Mouse (Mus musculus) Muller cell, postnatal 12 days (primary cell): ENCODE results near the gene Nt5c2.

Experiments used
- DNase-seq: peaks from one replicate; pipeline ENCODE4 v3.0.0-alpha.2; 2015; ENCODE audit errors: inconsistent ontology term

Nt5c2 gene

DNA sequence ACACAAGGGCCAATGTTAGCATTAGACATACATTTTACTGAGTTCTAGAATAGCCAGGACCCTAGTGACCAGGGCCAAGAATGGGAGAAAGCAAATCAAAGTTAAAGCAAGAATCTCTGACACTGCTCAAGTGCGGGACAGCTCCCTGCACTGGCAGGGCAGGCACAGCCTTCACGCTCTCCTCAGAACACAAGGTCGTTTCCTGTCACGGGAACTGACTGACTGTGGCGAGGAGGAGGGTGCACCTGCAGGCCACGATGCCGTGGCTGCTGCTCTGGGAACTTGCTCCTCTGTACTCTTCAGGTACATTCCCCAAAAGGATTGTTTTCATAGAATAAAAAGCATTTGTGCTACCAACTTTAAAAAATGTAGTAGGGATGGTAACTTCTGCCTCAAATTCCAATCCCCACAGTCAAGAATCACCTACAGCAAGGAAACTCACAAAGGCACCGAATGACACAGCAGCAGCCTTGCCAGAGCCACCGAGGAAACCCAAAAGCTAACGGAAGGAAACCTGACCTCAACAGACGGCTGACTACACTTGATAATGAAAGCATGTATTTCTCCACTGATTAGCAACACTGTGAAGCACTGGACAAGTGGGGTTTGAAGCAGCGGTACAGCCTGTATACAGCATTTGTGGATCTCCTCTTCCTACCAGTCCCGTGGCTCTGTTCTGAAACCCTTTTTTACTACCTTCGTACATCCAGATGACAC lies 127.0 kb downstream of the Nt5c2 start:
- no peak for DNase-seq

DNA sequence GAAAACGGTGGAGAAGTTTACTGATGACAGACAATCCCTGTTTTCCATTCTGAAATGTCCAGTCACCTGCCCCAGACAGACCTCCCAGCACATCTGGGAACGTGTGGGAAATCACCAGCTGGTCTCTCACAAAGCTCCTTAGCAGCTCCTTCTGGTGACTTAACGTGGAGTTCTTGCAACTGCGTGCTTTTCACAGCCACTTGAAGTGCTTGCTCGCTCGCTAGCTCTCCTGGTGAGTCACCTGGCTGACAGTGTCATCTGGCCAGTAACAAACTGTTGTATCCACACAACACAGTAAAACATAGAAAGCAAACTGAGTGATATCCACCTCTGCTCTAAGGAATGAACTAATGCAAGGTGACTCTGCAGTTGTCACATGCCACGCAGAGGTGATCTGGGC lies 128.1 kb downstream of the Nt5c2 start:
- no peak for DNase-seq

DNA sequence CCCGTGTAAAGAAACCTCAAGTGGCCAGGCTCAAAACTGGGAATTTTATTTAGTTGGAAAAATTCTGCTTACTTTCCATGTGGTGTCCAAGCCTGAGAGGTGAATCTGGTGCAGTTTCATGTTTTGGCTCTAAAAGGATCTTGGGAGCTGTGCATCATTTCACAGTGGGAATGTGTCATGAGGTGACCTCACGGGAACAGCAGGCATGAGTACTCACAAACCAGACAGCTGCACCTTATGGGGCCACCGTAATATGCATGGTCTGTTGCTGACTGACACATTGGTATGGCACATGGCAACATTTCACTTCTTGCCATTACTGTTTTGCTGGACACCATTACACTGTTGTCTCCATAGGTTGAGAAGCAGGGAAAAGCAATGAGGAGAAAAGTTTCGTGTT lies 129.6 kb downstream of the Nt5c2 start:
- no peak for DNase-seq

DNA sequence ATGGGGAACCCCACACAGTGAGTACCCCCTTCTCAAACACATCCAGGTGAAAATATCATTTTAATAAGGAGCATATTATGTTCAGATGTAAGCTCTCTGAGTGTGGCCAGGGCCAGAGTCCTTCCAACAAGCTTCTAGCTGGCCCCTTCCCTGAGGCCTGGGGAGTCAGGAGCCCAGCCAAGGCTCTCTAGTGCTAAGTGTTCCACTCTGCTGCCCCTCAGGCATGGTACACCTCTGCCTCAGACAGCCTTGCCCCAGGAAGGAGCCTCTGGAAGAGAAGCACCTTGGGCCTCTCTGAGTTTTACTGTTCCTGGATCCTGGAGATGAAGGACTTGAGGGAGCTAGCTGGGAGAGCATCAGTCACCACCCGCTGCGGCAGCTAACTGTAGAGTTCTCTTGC lies 135.1 kb downstream of the Nt5c2 start:
- DNase-seq = no peak

DNA sequence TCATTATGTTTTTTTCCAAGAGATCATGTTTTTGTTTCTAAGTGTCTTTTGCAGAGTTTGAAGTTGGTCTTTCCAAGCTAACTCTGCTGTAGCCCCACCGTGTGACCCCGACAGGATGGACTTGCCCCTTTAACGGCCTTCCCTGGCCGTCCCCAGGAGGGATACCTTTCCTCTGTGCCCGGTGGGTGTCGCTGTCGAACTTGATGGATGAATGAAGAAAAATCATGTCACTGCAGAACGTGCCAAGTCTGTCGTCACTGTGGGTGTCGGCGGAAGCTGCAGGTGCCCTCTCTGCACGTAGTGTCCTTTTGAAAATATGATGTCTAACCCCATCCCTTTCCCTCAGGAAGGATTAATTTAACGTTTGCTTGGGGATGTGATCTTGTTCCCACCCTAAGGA lies 136.6 kb downstream of the Nt5c2 start:
- DNase-seq = peak; percentile 55

DNA sequence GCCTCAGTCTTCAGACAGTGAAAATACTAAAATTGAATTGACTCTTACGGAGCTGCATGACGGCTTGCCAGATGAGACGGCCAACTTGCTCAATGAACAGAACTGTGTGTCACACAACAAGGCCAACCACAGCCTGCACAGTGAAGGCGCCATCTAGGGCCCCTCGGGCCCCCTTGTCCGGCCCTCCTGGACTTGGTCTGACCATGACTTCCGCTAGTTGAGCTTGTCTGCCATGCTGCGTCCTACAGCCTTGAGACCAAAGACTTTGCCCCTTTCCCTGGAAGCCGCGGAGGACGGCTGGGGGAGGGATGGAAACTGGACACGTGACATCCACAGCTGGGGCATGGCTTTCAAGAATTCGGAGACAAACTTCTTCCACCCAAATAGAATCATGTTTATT lies 137.1 kb downstream of the Nt5c2 start:
- DNase-seq = no peak

DNA sequence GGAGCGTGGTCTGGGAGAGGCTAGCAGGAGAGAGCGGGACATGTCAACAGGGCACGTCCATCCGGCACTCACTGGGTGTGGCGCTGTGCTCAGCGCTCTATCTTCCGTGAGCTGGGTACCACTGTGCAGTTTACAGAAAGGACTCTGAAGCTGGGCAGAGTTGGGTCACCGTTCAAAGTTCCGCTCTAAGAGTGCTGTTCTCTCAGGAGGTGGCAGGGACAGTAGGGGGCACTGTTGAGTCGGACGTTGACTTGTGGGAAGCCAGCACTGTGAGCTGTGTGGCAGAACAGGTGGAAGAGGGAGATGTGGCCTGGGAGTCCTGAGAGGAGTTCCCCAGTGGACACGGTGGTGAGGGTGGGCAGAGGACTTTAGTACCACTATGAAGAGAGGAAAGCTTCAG lies 139.2 kb downstream of the Nt5c2 start:
- peak; percentile 64 for DNase-seq

DNA sequence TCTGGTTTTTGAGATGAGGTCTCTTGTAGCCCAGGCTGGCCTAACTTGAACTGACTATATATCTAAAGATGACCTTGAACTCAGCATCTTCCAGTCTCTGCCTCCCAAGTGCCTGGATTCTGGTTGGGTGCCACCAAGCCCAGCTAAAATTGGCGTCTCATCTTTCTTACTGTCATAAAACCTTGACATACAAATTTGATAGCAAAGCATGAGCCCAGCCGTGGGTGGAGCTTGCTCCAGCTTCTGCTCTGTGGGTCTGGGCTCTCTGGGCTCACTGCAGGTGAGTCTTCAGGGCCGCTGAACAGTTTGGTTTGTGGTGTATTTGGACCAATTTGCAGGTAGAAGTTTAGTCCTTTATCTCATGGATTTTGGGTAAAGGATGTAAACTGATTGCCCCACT lies 141.0 kb downstream of the Nt5c2 start:
- no peak for DNase-seq

DNA sequence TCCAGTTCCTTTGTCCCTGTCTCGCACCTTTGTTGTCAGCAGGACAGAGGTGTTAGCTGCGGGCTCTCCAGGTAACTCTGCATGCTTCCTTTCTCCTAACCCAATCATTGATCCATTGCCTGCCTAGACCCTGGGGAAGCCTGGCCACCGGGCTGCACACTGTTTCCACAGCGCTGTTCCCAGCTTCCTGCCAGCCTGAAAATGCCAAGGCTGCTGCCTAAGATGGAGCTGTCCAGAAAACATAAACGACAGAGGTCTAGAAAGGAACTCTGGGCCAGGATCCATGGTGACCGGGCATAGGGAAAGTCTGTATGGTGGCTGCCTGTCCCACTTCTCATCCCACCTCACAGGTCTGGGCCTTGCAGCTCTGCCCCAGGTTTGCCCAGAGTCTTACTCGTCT lies 143.3 kb downstream of the Nt5c2 start:
- DNase-seq = no peak

DNA sequence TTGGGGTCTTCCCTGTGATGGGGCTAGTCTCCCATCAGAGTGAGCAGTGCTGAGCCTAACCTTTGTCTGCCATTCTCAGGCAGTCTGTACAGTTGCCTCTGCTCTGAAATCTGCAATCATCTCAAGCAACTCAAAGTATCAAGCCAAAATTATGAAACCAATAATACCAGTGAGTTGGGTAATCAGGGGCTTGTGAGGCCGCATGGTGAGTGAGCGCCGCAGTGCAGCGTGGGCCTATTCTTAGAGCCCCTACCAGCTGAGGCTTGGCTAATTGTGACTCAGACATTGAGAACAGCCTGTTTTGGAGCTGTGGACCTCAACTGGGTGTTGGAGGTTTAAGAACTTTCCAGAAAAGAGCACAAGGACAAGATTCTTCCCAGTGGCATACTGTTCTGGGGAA lies 143.9 kb downstream of the Nt5c2 start:
- DNase-seq = no peak

DNA sequence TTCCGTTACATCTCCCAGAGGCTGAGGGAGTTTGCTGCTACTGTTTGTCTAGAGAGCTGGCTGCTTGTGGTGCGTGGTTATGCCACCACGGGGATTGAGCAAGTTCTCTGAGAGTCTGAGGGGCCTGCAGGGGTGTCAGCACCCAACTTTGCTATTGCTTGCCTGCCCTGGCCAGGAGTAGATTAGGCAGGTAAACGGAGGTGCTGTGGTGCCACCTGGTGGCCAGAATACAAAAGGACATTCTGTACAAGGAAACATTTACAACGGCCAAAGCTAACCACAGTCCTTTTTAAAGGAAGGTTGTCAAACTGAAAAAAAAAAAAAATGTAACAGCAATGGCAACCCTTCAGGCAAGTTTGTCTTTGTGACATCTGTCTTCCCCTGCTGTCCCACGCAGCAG lies 145.4 kb downstream of the Nt5c2 start:
- peak; percentile 60 for DNase-seq

DNA sequence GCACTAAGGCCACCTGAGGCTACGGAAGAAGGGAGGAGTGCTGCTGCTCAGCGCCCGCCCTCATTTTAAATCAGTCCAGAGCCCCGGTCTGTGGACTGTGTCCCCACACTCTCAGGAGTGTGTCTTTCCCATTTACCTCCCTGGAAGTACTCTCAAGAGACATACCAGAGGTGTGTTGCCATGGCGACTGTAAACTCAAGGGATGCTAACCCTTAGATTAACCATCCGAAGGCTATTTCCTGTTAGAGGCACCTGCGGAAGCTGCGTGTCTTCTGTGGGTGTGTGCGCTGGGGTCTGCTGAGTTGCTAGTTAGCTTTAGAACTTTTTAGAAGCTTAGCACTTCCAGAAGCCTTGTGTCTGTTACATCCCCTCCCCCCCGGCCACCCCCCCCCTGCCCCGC lies 145.9 kb downstream of the Nt5c2 start:
- no peak for DNase-seq

DNA sequence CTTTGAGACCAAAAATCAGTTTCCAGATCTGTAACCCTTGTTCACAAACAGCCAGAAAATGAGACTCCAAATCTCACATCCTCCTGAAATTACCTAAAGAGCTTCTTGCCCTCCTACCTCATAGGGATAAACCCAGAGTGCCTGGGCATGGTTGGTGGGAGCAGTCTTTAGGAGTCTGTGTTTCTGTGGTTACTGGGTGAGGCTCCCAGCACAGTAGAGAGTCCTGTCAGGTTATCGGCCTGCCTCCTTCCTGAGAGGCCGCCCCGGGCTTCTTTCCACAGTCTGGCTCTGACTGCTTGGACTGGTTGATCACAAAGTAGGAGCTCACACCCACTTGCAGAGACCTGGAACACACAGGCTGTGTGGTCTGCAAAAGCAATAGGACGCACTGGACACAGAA lies 149.6 kb downstream of the Nt5c2 start:
- no peak for DNase-seq

DNA sequence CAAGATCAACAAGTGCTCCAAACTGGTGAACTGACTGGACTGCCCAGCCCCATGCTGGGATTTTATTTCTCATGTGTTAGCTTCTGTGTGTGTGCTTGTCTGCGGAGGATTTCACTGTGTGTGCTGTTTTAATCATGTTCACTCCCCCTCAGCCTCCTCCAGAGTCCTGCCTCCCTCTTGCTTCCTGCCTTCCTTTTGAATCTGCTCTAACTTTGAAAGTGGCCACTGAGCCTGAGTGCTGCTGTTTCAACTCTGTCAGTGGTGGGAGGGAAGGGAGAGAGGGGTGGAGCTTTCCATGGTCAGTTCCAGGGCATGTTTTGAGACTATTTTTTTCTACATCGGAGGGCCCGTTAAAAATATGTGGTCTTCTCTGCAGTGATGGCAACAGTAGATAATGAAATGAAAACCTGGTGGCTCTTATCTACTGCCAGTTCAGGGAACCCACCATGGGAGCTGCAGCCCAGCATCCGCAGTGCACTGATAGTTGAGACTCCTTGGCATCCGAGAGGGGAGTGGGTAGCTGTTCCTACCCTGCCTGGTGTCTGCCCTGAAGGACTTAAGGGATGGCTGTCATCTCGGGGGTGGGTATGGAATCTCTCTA lies 150.1 kb downstream of the Nt5c2 start:
- no peak for DNase-seq

DNA sequence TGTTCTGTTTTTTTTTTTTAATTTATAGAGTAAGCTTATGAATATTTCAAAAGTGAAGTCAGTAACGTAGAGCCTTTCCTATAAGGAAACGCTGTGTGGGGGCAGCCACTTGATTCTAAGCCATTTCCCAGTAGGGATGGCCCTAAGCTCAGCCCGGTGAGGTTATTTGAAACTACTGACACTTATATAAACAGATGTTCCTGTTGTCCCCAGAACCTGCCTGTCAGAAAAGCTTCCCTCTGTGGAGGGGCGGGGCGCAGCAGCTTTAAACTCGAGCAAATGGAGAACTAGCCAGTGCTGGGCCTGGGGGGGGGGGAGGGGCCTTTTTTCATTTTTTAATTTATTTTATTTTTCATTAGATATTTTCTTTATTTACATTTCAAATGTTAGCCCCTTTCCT lies 150.9 kb downstream of the Nt5c2 start:
- no peak for DNase-seq

DNA sequence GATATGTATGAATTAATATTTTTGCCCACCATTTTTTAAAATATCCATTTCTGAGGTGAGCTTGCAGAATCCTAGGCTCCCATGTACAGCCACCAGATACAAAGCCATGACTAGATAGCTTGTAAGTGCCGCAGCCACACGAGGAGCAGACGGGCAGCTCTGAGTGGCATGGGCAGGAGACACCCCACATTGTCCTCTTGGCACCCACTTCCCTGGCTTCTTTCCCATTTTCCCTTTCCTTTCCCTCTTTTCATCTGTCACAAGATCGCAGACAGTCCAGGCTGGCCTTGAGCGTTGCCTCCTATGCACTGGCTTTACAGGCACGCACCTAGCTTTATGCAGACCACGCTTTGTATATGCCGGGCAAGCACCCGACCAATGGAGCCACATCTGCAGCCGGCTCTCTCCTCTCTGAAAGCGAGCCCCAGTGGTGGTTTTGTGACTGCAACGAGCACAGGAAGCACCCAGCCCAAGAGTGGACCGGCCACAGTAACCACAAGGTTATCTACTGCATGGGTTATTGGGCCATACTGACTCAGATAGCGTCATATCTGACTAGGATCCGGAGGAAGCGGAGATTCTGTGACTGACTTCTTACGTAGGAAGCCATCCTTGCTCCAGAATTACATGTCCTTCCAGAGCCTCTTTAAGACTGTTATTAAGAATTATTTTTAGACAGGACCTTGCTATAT lies 151.6 kb downstream of the Nt5c2 start:
- no peak for DNase-seq

DNA sequence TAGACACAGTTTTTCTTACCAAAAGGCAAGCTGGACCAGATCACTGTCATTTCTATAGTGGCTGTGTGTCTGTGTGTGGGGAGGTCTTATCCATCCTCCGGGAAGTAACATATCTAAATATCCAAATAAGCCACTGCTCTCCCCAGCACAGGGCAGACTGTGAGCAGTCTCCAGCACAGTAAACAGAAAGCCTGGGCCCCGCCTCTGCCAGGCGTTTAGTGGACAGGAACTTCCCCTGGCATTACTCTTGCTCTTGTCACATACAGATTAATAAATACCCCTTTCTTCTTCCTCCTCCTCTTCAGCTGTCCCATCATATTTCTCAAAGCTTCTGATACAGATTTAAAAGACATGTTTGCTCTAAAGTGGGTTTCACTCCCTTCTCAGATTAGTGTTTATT lies 152.4 kb downstream of the Nt5c2 start:
- no peak for DNase-seq

DNA sequence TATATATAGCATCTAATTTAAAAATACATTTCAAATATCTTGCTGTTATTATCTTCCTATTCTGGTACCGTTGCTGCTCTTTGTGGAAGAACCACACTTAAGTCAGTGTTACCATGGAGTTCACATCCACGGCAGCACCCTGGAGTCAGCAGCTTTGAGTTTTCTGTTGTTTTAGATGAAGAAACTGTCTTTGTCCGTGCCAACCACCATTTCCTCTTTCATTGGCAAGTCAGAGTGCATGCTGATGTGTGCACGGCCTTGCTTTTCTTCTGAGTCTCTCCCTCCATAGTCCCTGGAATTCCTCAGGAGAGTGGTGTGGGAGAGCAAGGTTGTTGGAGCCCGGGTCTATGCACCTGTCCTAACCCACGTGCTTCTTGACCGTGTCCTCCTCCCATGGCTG lies 156.8 kb downstream of the Nt5c2 start:
- no peak for DNase-seq

DNA sequence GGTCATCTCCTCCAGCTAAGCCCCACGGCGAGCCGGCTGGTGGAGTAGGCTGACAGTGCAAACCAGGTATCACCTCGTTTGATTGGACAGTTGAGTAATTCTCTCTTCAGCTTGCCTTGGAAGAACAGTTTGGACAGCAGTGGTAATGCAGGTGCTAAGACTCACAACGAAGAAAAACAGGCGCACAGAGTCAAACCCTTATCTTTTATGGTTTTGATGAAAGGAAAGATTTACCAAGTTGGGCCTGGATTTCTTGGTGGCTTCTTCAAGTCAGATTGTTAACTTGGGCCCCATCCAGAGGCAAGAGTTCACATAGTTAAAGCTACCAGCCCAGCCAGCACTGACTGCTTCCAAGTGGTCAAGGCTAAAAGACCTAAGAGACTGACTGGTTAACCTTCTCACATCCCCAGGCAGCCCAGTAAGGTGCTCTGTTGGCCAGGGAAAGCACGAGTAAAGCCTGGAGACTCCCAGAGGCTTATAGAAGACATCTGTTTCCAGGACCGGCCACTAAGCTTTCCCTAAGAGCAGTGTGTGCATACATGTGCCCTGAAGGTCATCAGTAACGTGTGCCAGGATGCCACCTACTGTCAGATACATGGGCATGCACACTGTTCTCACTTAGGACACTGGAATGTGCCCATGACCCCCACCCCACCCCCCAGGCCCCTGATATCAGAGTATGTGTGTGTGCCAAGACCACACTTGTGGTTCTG lies 157.5 kb downstream of the Nt5c2 start:
- DNase-seq = peak; percentile 46

DNA sequence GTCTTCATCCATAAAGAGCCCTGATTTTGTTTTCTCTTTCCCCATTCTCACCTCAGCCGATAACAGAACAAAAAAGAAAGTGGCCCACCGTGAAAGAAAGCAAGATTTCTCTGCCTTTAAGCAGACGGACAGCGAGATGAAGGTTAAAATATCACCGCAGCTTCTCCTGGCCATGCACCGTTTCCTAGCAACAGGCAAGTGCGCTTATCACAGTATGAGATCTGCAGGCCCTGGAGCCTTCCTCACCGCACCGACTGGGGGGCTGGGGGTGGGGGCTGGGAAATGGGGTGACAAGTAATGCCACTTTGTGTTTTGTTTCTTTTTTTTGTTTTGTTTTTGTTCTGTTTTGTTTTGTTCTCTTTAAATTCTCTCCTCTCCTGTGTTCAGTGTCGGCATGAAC lies 158.2 kb downstream of the Nt5c2 start:
- DNase-seq = no peak

DNA sequence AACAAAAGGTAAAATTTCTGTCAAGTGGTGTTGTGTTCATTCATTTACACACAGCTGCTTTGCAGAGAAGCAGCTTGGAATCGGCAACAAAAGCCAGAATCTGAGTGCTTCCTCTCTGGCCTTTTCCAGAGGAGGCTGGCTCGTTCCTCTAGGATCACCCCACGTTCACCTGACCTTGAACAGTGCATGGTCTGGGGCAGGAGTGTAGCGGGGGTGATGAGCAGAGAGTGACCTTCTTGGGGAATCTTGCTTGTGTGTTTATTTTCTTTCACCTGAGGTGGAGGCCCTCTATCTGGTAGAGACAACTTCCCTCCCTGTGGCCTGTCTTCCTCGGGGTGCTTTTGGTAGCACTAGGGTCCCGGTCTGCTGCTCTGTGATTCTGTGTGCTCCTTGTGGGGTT lies 158.7 kb downstream of the Nt5c2 start:
- no peak for DNase-seq

DNA sequence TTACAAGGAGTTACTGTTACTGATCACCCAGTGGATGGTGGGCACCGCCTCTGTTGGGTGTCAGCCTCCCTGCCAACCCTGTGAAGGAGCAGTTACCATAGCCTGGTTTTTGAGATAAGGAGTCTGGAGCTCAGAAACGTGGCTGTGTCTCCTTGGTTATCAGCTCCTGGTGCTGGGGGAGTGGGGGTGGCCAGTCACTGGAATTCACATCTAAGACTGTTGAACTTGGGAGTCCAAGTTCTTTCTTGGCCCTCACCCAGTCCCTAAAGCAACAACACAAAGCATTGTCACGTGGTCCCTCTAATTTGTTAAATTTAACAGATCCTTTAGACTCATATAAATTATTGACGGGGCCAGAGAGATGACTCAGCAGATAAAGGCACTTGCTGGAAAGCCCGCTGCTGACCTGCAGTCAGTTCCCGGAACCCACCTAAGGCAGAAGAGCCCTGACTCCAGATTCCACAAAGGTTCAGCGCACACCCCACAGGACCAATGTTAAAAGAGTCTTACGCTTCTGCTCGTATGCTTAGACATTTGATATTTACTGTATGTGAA lies 165.4 kb downstream of the Nt5c2 start:
- no peak for DNase-seq
